Mouse (Mus musculus): ENCODE results near the gene Pced1b. TPM values are rescaled to one million over a fixed set of nuclear protein-coding genes. Genes with fewer than 3 reads are reported as not detected.

The Pced1b gene
- polyA plus RNA-seq, 1 experiment from 2014 or later: 4.1 TPM

DNA sequence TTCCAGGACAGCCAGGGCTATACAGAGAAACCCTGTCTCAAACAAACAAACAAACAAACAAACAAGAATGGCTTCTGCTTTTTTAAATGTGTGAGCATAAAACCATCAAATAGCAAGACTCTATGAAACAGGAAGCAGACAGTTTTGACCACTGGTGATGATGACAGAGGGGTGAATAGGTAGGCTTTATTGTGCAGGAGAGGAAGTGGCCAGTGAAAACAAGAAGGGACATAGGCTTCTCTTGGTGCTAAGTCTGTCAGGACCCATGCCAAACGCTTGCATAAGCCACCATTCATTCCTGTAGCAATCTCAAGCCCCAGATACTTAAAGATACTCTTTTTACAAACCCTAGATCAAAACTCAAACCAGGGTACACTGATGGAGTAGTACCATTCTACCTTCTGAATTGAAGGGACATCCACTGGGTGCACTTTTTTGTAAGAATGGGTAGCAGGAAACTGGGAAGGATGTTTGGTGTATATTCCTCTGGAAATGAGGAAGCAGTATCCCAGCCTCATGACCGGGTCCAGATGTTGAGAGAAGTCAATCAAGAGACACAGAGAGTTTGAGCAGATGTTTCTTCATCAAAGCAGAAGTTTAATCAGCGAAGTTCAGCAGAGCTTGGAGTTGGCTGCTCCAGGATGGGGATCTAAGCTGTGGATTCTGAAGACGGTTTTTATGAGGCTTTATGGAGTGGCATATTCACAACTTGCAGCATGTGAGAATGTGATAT lies 175.5 kb downstream of the Pced1b start:
- 86% methylated on average over 4 of the region's 4 CpGs for WGBS
- H3K27ac ChIP-seq (replicated peaks): no peak overlapping the region
- H3K4me1 ChIP-seq: no peaks in the 10 kb centered on the region
- no peak overlapping the region for H3K4me2 ChIP-seq (replicated peaks)
- ATAC-seq (replicated peaks): no peak
- H3K36me3 ChIP-seq: no peaks in the 10 kb centered on the region
- H3K9me3 ChIP-seq: no peaks in the 10 kb centered on the region
- H3K4me3 ChIP-seq: no peak overlapping the region
- no peaks in the 10 kb centered on the region for H3K27me3 ChIP-seq
- no peak overlapping the region for H3K9ac ChIP-seq (replicated peaks)

DNA sequence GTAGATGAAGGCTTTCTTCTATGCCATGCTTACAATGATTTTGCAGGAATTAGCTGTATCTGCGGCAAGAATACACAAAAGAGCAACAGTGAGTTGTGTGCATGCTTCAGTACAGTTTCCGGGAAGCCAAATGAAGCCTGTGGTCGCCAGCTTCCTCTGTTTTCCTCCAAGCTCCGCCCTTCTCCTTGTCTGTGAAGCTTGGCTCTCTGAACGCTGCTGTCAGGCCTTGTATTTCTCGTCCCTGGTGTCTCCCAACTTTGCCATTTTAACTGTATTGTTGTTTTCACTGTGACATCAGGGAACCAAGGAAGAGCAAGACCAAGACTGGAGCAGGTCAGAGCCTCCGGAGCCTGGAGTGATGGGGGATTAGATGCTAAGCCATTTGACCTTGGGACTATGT lies 177.5 kb downstream of the Pced1b start:
- WGBS: 59% methylated on average over 7 of the region's 7 CpGs
- Histone ChIP-seq H3K36me3 (no peaks in the 10 kb centered on the region), H3K4me1 (no peaks in the 10 kb centered on the region)

DNA sequence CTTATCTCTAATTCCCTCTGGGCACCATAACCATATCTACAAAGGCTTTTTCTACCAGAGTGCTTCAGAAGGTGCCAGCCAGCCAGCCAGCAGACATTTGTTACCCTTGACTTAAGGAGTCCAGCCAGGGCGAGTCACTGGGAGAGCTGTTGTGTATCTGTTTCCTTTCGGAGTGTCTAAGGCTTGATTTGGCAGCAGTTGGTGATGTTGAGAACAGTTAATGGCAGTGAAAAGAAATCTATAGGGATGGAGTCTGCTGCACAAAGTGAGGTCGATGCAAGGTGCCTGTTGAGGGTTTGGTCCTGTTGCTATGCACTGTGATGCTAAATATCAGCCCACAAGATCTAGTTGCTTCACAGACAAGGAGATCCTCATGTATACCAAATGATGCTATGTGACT lies 178.1 kb downstream of the Pced1b start:
- H3K27ac ChIP-seq (replicated peaks): no peak overlapping the region
- no peak for ATAC-seq (replicated peaks)

More for the DNA sequence above, 177.5 kb downstream of the Pced1b start:
- H3K4me2 ChIP-seq (replicated peaks): no peak overlapping the region
- no peaks in the 10 kb centered on the region for H3K9me3 ChIP-seq
- no peak overlapping the region for H3K9ac ChIP-seq (replicated peaks)
- no peak for ATAC-seq (replicated peaks)
- H3K4me3 ChIP-seq: no peak overlapping the region
- H3K27ac ChIP-seq (replicated peaks): no peak overlapping the region
- no peaks in the 10 kb centered on the region for H3K27me3 ChIP-seq

DNA sequence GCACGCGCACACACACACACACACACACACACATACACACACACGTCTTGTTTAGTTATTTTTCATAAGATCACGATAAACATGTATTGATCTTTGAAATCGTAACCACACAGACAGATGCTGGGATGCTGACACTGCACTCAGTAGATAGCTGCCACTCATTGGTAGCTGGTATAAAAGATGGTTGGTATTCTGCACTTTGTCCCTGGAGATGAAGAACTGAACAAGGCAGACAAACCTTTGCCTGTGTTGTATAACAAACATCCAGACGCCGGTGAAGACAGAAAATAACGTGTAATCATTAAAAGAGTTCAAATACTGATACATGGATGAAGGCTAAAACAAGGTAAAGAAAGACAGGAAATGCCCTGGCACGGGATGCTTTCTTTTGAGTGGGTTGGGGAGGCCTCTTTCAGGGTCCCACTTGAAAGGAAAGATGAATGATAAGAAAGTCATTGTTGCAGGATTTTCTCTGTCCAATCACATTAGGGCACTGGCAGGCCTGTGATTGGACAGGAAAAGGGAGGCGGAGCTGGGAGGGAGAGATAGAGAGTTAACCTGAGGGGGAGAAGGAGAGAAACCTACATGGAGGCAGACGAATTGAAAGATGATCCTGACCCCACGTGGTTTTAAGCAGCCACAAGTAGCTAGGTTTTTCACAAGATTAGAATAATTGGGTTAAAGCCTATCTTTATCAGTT lies 182.4 kb downstream of the Pced1b start:
- no peak for ATAC-seq (replicated peaks)

More for the DNA sequence above, 178.1 kb downstream of the Pced1b start:
- H3K4me2 ChIP-seq (replicated peaks): no peak overlapping the region
- H3K9me3 ChIP-seq: no peaks in the 10 kb centered on the region
- WGBS: 94% methylated on average over 3 of the region's 3 CpGs
- no peaks in the 10 kb centered on the region for H3K36me3 ChIP-seq
- no peak overlapping the region for H3K9ac ChIP-seq (replicated peaks)
- no peaks in the 10 kb centered on the region for H3K4me1 ChIP-seq
- no peak overlapping the region for H3K4me3 ChIP-seq
- H3K27me3 ChIP-seq: no peaks in the 10 kb centered on the region

DNA sequence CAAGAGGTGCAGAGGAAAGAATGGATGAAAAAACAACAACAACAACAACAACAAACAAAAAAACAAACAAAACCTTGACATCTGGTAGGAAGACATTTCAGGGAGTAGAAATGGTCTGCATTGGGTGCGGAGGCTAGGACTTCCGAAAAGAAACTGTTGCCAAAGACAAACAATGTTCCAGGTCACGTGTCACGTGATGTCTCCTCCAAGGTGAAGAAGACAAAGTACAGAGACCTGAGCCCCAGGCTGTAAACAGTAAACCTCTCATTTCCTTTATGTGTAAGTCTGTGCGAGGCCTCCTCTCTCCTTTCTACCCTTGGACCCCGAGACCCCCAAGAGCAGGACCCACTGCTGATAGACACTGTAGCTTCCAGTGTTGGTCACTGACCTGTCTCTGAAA lies 184.6 kb downstream of the Pced1b start:
- WGBS: 95% methylated on average over 6 of the region's 6 CpGs
- H3K27ac ChIP-seq (replicated peaks): no peak overlapping the region
- no peaks in the 10 kb centered on the region for H3K4me1 ChIP-seq
- no peak overlapping the region for H3K4me2 ChIP-seq (replicated peaks)
- no peak for ATAC-seq (replicated peaks)
- H3K4me3 ChIP-seq: no peak overlapping the region
- H3K9ac ChIP-seq (replicated peaks): no peak overlapping the region
- no peaks in the 10 kb centered on the region for H3K27me3 ChIP-seq
- H3K9me3 ChIP-seq: no peaks in the 10 kb centered on the region
- no peaks in the 10 kb centered on the region for H3K36me3 ChIP-seq

More for the DNA sequence above, 182.4 kb downstream of the Pced1b start:
- no peaks in the 10 kb centered on the region for H3K27me3 ChIP-seq
- H3K27ac ChIP-seq (replicated peaks): no peak overlapping the region
- no peak overlapping the region for H3K9ac ChIP-seq (replicated peaks)
- no peaks in the 10 kb centered on the region for H3K36me3 ChIP-seq
- H3K4me1 ChIP-seq: no peaks in the 10 kb centered on the region
- H3K4me3 ChIP-seq: no peak overlapping the region
- no peak overlapping the region for H3K4me2 ChIP-seq (replicated peaks)
- H3K9me3 ChIP-seq: no peaks in the 10 kb centered on the region
- 89% methylated on average over 12 of the region's 12 CpGs for WGBS

DNA sequence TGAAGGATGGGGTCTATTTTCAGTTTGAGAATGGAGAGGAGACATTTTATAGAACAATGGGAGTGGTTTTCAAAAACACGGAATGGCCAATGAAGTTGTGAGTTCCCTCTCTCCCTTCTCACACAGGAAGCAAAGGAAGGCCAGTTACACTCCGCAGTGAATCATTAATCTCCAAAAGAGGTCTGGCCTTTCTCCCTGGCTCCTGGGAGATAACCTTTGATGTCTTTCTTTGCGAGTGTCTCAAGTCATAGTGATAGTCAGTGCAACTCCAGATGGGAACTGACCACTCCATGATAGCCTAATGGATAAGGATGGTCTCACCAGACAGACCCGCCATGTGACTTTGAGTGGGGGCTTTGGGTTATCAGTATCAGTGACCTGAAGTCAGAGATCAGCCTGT lies 185.3 kb downstream of the Pced1b start:
- Histone ChIP-seq H3K4me3 (no peak overlapping the region), H3K9me3 (no peaks in the 10 kb centered on the region), H3K36me3 (no peaks in the 10 kb centered on the region), H3K9ac (replicated peaks) (no peak overlapping the region), H3K4me1 (no peaks in the 10 kb centered on the region), H3K27me3 (no peaks in the 10 kb centered on the region), H3K4me2 (replicated peaks) (no peak overlapping the region), H3K27ac (replicated peaks) (no peak overlapping the region)
- no peak for ATAC-seq (replicated peaks)
- 79% methylated on average over 4 of the region's 4 CpGs for WGBS

Other genes with a start within 250 kb of the Pced1b start
- gene Slc38a4, start 191.2 kb upstream of the Pced1b start, polyA plus RNA-seq (2015; fragmentation: Nextera tagmentation; extraction: Ambion mirVana): 2.4 and 3.0 TPM in 2 replicates
- 4.7 and 6.5 TPM in 2 replicates for gene Amigo2, start 180 bp downstream of the Pced1b start, polyA plus RNA-seq (2015; fragmentation: Nextera tagmentation; extraction: Ambion mirVana)